Mouse (Mus musculus) heart, adult 2 months (tissue): Measurements from ENCODE around the gene Pla2g4b.

ENCODE experiments used
- CTCF ChIP-seq: fragments of 200-600 bp; IDR thresholded peaks from 2 replicates; pipeline ENCODE4 v1.8.1; 2022; ENCODE audit warnings: antibody characterized with exemption, mild to moderate bottlenecking, moderate library complexity
- EP300 ChIP-seq: fragments of 200-500 bp; IDR thresholded peaks from 2 replicates; pipeline ENCODE4 v1.6.1; 2011; ENCODE audit warnings: low read depth, low read length, control low read depth; ENCODE audit not compliant: insufficient read depth
- POLR2A ChIP-seq: fragments of 200-500 bp; IDR thresholded peaks from 2 replicates; pipeline ENCODE4 v1.6.1; 2011; ENCODE audit warnings: mild to moderate bottlenecking, low read depth, low read length, control low read depth; ENCODE audit not compliant: insufficient read depth

GRCm38 (mm10) chr2:119985871-119986270 is 47.3 kb upstream of the Pla2g4b start:
- TF ChIP-seq CTCF, result no peak
- no peak for TF ChIP-seq EP300
- TF ChIP-seq POLR2A, result no peak
